Mouse (Mus musculus): ENCODE measurements around the gene B020004J07Rik. TPM values are rescaled to one million over a fixed set of nuclear protein-coding genes. Genes with fewer than 3 reads are reported as not detected.
A peak's percentile ranks its signal among the peaks of the same experiment; 100 is the strongest.
"Not testable (repeated sequence)": the region's sequence is repeated elsewhere in the genome, so short reads cannot be mapped to it uniquely, and the experiment has no call there.

B020004J07Rik gene
- total RNA-seq (2012; rRNA removed): 0.58 and 1.5 TPM in 2 replicates

DNA sequence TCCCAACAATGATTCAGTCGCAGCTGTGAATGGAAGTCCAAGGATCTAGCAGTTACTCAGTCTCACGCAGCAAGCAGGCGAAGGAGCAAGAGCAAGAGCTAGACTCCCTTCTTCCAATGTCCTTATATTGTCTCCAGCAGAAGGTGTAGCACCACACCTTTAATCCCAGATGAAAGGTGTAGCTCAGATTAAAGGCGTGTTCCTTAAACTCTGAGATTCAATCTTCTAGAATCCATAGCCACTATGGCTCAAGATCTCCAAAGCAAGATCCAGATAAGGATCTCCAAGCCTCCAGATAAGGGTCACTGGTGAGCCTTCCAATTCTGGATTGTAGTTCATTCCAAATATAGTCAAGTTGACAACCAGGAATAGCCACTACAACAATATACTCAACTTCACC is at the start of gene B020004J07Rik:
B020004J07Rik (minus strand) TSS at position 101 of the 400 bp plus-strand sequence.
- H3K9me3 ChIP-seq (ENCODE audit: control insufficient read depth, insufficient read depth, low read depth, low read length); H3K4me3 ChIP-seq (ENCODE audit: insufficient read depth in 1 of 2, low read depth in 1 of 2, low read length in 2 of 2, poor library complexity in 1 of 2, severe bottlenecking in 1 of 2); H3K27ac ChIP-seq (ENCODE audit: insufficient read depth, low read depth, low read length, poor library complexity, severe bottlenecking); H3K9ac ChIP-seq (ENCODE audit: insufficient read depth, low read depth, low read length, poor library complexity, severe bottlenecking); H3K36me3 ChIP-seq (ENCODE audit: control insufficient read depth, insufficient read depth, low read length, poor library complexity, severe bottlenecking); DNase-seq (ENCODE audit: low read depth, low spot score); in situ Hi-C loops (cut with MboI; ENCODE audit: low sequenced_read_pairs in 2 of 2, unreplicated experiment in 2 of 2); H3K4me1 ChIP-seq (ENCODE audit: control insufficient read depth in 2 of 2, insufficient read depth in 2 of 2, low read length in 2 of 2, poor library complexity in 1 of 2): not testable (repeated sequence)

DNA sequence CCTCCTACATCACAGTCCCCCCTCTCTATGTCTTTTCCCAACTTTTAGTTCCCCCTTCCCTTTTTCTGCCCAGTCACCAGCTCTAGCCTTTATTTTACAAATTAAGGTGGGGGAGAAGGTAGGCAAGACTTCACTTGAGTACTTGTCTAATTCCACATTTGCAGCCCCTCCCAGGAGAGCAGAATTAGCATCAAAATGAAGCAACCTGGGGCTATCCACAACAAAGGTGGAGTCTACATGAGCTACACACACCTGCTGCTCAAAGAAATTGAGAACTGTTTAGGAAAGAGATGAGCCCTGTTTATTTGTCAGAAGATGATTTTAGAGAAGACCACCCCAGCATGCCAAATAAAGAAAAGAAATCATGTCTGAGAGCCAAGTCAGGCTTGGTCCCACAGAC is 45.6 kb upstream of the B020004J07Rik start:
- peak overlapping the region; percentile 54; the same call in 1 of the 2 replicates for H3K27ac ChIP-seq (ENCODE audit: insufficient read depth, low read depth, low read length, poor library complexity, severe bottlenecking)

DNA sequence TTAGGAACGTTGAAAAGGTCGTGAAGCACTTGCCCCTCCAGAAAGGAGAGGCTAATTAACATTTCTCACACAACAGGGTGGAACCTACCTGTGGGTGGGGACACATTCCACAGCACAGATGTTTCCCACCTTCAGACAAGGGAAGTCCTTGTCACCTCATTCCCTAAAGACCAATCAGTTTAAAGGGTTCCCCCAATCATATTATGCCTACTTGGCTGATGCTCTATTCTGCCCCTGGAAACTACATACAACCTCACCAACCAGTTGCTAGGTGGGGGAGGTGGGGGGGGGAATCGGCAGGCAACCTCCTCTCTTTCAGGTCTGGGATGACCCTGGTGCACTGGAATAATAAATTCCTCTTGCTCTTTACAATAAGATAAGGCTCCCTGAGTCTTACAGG is 39.8 kb upstream of the B020004J07Rik start:
- no peak overlapping the region for H3K4me3 ChIP-seq (ENCODE audit: insufficient read depth in 1 of 2, low read depth in 1 of 2, low read length in 2 of 2, poor library complexity in 1 of 2, severe bottlenecking in 1 of 2)
- H3K9ac ChIP-seq (ENCODE audit: insufficient read depth, low read depth, low read length, poor library complexity, severe bottlenecking): no peak overlapping the region
- H3K27ac ChIP-seq (ENCODE audit: insufficient read depth, low read depth, low read length, poor library complexity, severe bottlenecking): peak overlapping the region; percentile 73
- H3K9me3 ChIP-seq (ENCODE audit: control insufficient read depth, insufficient read depth, low read depth, low read length): peaks cover 7% of the 10 kb centered on the region; the same call in 1 of the 2 replicates
- H3K4me1 ChIP-seq (ENCODE audit: control insufficient read depth in 2 of 2, insufficient read depth in 2 of 2, low read length in 2 of 2, poor library complexity in 1 of 2): peaks cover 0 to 10% of the 10 kb centered on the region in 2 experiments; a peak in 3 of 4 replicates
- H3K36me3 ChIP-seq (ENCODE audit: control insufficient read depth, insufficient read depth, low read length, poor library complexity, severe bottlenecking): no peaks in the 10 kb centered on the region
- peak; percentile 78 for TF ChIP-seq CHD2 (IDR thresholded peaks at IDR 0.05; ENCODE audit: low read depth, low read length)
- no peak for TF ChIP-seq ZC3H11A (IDR thresholded peaks at IDR 0.05; ENCODE audit: borderline replicate concordance, low read depth, low read length)
- in situ Hi-C loops (cut with MboI; ENCODE audit: low sequenced_read_pairs in 2 of 2, unreplicated experiment in 2 of 2): no loop called here
- peak; percentile 60 for DNase-seq (ENCODE audit: low read depth, low spot score)

More for the DNA sequence above, 45.6 kb upstream of the B020004J07Rik start:
- Histone ChIP-seq H3K9me3 (ENCODE audit: control insufficient read depth, insufficient read depth, low read depth, low read length) (peaks cover 7% of the 10 kb centered on the region; the same call in 1 of the 2 replicates), H3K36me3 (ENCODE audit: control insufficient read depth, insufficient read depth, low read length, poor library complexity, severe bottlenecking) (no peaks in the 10 kb centered on the region), H3K4me3 (ENCODE audit: insufficient read depth in 1 of 2, low read depth in 1 of 2, low read length in 2 of 2, poor library complexity in 1 of 2, severe bottlenecking in 1 of 2) (no peak overlapping the region), H3K4me1 (ENCODE audit: control insufficient read depth in 2 of 2, insufficient read depth in 2 of 2, low read length in 2 of 2, poor library complexity in 1 of 2) (peaks cover 6 to 12% of the 10 kb centered on the region in 2 experiments), H3K9ac (ENCODE audit: insufficient read depth, low read depth, low read length, poor library complexity, severe bottlenecking) (no peak overlapping the region)
- TF ChIP-seq HCFC1 (IDR thresholded peaks at IDR 0.05; ENCODE audit: borderline replicate concordance, insufficient read depth, low read length) (no peak), ZNF384 (IDR thresholded peaks at IDR 0.05; ENCODE audit: low read depth, low read length) (no peak), CHD2 (IDR thresholded peaks at IDR 0.05; ENCODE audit: low read depth, low read length) (no peak), MAFK (IDR thresholded peaks at IDR 0.05; ENCODE audit: insufficient read depth, low read depth, low read length) (peak; percentile 37; the same call in 1 of the 2 replicates), ZC3H11A (IDR thresholded peaks at IDR 0.05; ENCODE audit: borderline replicate concordance, low read depth, low read length) (no peak)
- in situ Hi-C loops (cut with MboI; ENCODE audit: low sequenced_read_pairs in 2 of 2, unreplicated experiment in 2 of 2): no loop called here
- peak; percentile 64 for DNase-seq (ENCODE audit: low read depth, low spot score)

DNA sequence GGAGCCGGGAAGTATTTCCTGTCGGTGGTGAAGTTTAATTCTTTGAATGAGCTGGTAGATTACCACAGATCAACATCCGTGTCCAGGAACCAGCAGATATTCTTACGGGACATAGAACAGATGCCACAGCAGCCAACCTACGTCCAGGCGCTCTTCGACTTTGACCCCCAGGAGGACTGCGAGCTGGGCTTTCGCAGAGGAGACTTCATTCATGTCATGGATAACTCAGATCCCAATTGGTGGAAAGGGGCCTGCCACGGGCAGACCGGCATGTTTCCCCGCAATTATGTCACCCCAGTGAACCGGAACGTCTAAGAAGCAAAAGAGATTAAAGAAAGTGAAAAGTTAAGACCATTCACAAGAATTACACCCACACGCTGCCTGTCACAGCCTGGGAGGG is 31.9 kb upstream of the B020004J07Rik start:
- H3K4me3 ChIP-seq (ENCODE audit: insufficient read depth in 1 of 2, low read depth in 1 of 2, low read length in 2 of 2, poor library complexity in 1 of 2, severe bottlenecking in 1 of 2); H3K9me3 ChIP-seq (ENCODE audit: control insufficient read depth, insufficient read depth, low read depth, low read length); H3K9ac ChIP-seq (ENCODE audit: insufficient read depth, low read depth, low read length, poor library complexity, severe bottlenecking); DNase-seq (ENCODE audit: low read depth, low spot score); in situ Hi-C loops (cut with MboI; ENCODE audit: low sequenced_read_pairs in 2 of 2, unreplicated experiment in 2 of 2); H3K36me3 ChIP-seq (ENCODE audit: control insufficient read depth, insufficient read depth, low read length, poor library complexity, severe bottlenecking); H3K4me1 ChIP-seq (ENCODE audit: control insufficient read depth in 2 of 2, insufficient read depth in 2 of 2, low read length in 2 of 2, poor library complexity in 1 of 2); H3K27ac ChIP-seq (ENCODE audit: insufficient read depth, low read depth, low read length, poor library complexity, severe bottlenecking): not testable (repeated sequence)

DNA sequence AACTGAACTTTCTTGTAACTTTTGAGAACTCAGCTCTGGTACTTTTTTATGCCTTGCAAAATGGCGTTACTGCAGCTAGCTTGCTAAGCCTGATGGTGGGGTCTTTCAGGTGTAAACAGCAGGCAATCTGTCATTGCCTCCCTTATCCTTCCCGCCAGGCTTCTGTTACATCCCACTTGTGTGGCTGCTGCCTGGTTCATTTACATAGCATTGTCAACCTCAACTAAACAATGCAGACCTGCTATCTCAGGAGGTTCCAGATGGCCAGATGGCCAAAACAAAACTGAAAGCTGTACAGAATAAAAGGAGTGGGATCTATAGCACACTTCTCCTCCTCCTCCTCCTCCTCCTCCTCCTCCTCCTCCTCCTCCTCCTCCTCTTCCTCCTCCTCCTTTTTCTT is 28.2 kb upstream of the B020004J07Rik start:
- H3K9ac ChIP-seq (ENCODE audit: insufficient read depth, low read depth, low read length, poor library complexity, severe bottlenecking); H3K27ac ChIP-seq (ENCODE audit: insufficient read depth, low read depth, low read length, poor library complexity, severe bottlenecking); H3K4me3 ChIP-seq (ENCODE audit: insufficient read depth in 1 of 2, low read depth in 1 of 2, low read length in 2 of 2, poor library complexity in 1 of 2, severe bottlenecking in 1 of 2); H3K4me1 ChIP-seq (ENCODE audit: control insufficient read depth in 2 of 2, insufficient read depth in 2 of 2, low read length in 2 of 2, poor library complexity in 1 of 2); H3K36me3 ChIP-seq (ENCODE audit: control insufficient read depth, insufficient read depth, low read length, poor library complexity, severe bottlenecking); DNase-seq (ENCODE audit: low read depth, low spot score); H3K9me3 ChIP-seq (ENCODE audit: control insufficient read depth, insufficient read depth, low read depth, low read length): not testable (repeated sequence)
- in situ Hi-C loops (cut with MboI; ENCODE audit: low sequenced_read_pairs in 2 of 2, unreplicated experiment in 2 of 2): loop anchor here in 1 of 2 experiments (25.0 kb wide), 1 partner anchor 115 kb away; the partner anchor contains the start of genes Gm12789 and Gm12790

Data from ES-E14 (cell line).